Mouse (Mus musculus): ENCODE results near the gene Atp1b1. TPM values are rescaled to one million over a fixed set of nuclear protein-coding genes. Genes with fewer than 3 reads are reported as not detected.

Atp1b1 gene
- polyA plus RNA-seq, 1 experiment from 2014 or later: 29.7 TPM

DNA sequence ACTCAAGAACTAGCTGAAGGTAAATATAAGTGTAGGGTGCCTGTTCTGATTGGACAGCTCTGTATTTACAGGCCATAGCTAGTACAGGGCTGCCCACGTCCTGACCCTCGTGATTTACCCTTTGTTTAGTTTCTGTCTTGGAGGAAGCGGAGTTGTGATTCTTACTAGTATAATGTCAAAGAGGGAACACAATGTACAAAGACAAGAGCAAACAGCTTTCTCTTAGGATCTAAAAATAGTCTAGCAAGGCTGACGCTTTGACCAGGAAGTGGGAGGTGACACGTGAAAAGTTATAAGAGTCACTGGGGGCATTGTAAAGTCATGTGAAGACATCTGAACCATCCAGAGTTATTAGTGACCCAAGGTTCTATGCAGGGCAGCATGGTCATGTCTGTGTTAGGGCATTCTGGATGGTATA, 52.8 kb downstream of the Atp1b1 start:
- H3K36me3 ChIP-seq (replicated peaks): peaks cover 17% of the 10 kb centered on the region

DNA sequence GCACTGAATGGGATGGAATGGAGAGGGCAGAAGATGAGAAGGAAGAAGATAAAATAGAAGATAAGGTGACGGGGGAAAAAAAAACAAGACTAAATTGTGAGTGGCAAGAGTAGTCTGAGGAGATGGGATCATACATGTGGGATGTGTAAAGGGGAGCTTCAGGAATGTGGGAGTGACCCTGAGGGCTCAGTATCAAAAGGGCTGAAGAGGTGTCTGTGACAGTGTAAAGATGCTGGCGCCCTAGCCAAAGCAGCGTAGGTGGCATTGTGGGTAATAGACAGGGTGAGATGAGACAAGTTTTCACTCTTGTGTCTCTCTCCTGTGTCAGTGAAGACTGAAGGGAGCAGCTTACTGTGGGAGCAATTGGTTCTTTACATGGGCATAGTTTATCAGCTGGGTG, 58.6 kb downstream of the Atp1b1 start:
- Histone ChIP-seq H3K4me2 (no peak overlapping the region), H3K4me1 (peaks cover 23% of the 10 kb centered on the region), H3K27me3 (no peaks in the 10 kb centered on the region), H3K4me3 (replicated peaks) (no peak overlapping the region), H3K36me3 (replicated peaks) (peaks cover 17% of the 10 kb centered on the region), H3K27ac (no peak overlapping the region), H3K9ac (no peak overlapping the region), H3K9me3 (0 out of 2 replicates have a peak, but pooled peaks cover 4% of the 10 kb centered on the region)
- 96% methylated on average over 3 of the region's 3 CpGs for WGBS
- no peak for ATAC-seq (ENCODE audit: low FRiP score)

More for the DNA sequence above, 52.8 kb downstream of the Atp1b1 start:
- Histone ChIP-seq H3K4me2 (no peak overlapping the region), H3K4me3 (replicated peaks) (no peak overlapping the region), H3K27me3 (no peaks in the 10 kb centered on the region), H3K27ac (no peak overlapping the region), H3K9me3 (0 out of 2 replicates have a peak, but pooled peaks cover 4% of the 10 kb centered on the region), H3K4me1 (0 out of 2 replicates have a peak, but pooled peaks cover 7% of the 10 kb centered on the region), H3K9ac (no peak overlapping the region)
- WGBS: 79% methylated on average over 5 of the region's 5 CpGs
- ATAC-seq (ENCODE audit: low FRiP score): no peak

DNA sequence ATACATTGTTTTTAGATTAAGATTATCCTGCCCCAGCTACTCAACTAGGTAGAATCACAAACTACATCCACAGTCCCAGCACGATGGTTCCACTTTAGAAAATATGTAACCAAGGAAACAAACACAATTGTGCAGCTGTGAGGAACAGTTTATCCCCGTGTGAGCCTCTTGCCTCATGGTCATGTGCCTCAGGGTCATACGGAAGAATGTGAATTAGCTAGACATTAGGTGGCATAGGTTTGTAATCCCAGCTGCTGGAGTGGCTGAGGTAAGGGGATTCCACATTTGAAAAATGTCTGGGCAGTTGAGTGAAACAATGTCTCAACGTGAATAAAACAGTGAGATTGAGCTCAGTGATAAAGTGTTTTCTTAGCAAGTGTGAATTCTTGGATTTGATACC, 60.5 kb downstream of the Atp1b1 start:
- no peak overlapping the region for H3K27ac ChIP-seq
- H3K27me3 ChIP-seq: no peaks in the 10 kb centered on the region

DNA sequence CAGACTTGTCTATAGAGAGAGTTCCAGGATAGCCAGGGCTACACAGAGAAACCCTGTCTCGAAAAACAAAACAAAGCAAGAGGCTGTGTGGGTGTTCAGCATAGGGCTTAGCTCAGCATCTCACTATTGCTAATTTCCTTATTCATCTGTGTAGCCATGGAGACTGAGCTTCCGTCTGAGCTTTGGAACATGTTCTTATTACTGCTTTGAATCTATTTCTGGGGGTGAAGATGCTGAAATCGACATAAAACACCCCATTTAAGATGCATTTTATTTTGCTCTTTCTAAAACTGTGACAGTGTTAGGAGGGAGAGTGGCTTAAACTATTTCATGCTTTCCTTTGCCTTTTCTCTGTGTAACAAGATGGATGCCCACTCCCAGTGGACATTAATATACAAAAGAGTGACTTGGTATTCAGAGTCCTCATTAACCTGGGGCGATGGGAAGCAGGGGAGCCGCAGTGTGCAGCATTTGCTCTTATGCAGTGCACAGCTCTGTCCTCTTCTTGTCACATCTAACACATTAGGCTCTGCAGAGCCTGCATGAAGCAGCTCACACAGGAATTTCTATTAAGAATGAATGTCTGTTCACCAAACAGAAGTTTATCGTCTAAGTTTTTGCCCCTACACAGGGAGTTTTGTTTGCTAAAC, 62.9 kb downstream of the Atp1b1 start:
- Histone ChIP-seq H3K4me1 (peaks cover 27% of the 10 kb centered on the region), H3K4me3 (replicated peaks) (no peak overlapping the region), H3K27ac (peak overlapping the region; percentile 27; the same call in 1 of the 2 replicates), H3K36me3 (replicated peaks) (no peaks in the 10 kb centered on the region), H3K9me3 (no peaks in the 10 kb centered on the region), H3K4me2 (no peak overlapping the region), H3K27me3 (no peaks in the 10 kb centered on the region), H3K9ac (no peak overlapping the region)
- 32% methylated on average over 6 of the region's 6 CpGs for WGBS
- peak; percentile 77 for ATAC-seq (ENCODE audit: low FRiP score)

More for the DNA sequence above, 60.5 kb downstream of the Atp1b1 start:
- ATAC-seq (ENCODE audit: low FRiP score): no peak
- 0 out of 2 replicates have a peak, but pooled peaks cover 4% of the 10 kb centered on the region for H3K9me3 ChIP-seq
- H3K4me2 ChIP-seq: no peak overlapping the region
- 49% methylated on average over 4 of the region's 4 CpGs for WGBS
- no peak overlapping the region for H3K9ac ChIP-seq
- H3K36me3 ChIP-seq (replicated peaks): peaks cover 8% of the 10 kb centered on the region
- H3K4me3 ChIP-seq (replicated peaks): no peak overlapping the region
- H3K4me1 ChIP-seq: peaks cover 23% of the 10 kb centered on the region

DNA sequence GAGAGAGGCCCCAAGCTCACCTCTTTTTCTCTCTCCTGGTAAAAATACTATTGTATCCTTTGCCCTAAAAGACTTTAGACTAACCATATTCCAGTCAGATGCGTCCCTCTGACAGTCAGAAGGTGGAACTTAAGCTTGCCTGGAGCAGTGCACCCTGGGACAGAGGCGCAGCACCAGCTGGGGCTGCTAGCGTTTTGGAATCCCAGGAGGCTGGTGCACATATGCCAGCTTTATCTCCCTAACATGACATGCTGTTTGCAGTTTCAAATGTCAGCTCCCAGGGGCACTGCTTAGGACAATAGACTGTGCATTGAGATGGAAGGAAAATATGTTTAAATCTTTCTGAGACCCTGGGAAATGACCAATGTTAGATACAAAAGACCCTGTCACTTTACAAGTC, 66.0 kb downstream of the Atp1b1 start:
- H3K27ac ChIP-seq: no peak overlapping the region
- ATAC-seq (ENCODE audit: low FRiP score): peak; percentile 74

DNA sequence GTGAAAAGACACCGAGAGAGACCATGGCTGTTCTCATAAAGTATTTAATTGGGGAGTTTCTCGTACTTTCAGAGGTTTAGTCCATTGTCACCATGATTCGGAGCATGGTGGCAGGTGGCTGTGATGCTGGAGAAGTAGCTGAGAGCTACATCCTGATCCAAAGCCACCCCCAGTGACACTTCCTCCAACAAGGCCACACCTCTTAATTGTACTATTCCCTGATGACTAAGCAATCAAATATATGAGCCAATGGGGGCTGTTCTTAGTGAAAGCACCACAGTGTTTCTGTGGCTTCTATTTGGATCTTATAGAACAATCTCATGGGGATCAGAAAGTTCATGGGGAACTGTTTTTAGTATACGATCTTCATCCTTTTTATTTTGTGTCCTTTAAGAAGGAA, 68.4 kb downstream of the Atp1b1 start:
- no peaks in the 10 kb centered on the region for H3K9me3 ChIP-seq
- H3K4me1 ChIP-seq: peaks cover 5% of the 10 kb centered on the region; the same call in 1 of the 2 replicates
- H3K27ac ChIP-seq: no peak overlapping the region
- H3K27me3 ChIP-seq: no peaks in the 10 kb centered on the region
- WGBS: 89% methylated on average over 4 of the region's 4 CpGs
- ATAC-seq (ENCODE audit: low FRiP score): no peak
- no peak overlapping the region for H3K4me2 ChIP-seq
- 0 out of 2 replicates have a peak, but pooled peaks cover 2% of the 10 kb centered on the region for H3K36me3 ChIP-seq (replicated peaks)
- H3K9ac ChIP-seq: no peak overlapping the region
- H3K4me3 ChIP-seq (replicated peaks): no peak overlapping the region

More for the DNA sequence above, 66.0 kb downstream of the Atp1b1 start:
- no peak overlapping the region for H3K4me3 ChIP-seq (replicated peaks)
- H3K27me3 ChIP-seq: no peaks in the 10 kb centered on the region
- H3K4me2 ChIP-seq: no peak overlapping the region
- no peak overlapping the region for H3K9ac ChIP-seq
- H3K4me1 ChIP-seq: peaks cover 23% of the 10 kb centered on the region
- H3K36me3 ChIP-seq (replicated peaks): 0 out of 2 replicates have a peak, but pooled peaks cover 2% of the 10 kb centered on the region
- 53% methylated on average over 3 of the region's 3 CpGs for WGBS
- H3K9me3 ChIP-seq: no peaks in the 10 kb centered on the region

Other genes starting within 250 kb of the Atp1b1 start
- gene Slc19a2, start 209.3 kb downstream of the Atp1b1 start, polyA plus RNA-seq (2016; fragmentation: Nextera tagmentation; extraction: Ambion mirVana): 10.8 and 11.5 TPM in 2 replicates
- gene Ccdc181, start 182.8 kb downstream of the Atp1b1 start, polyA plus RNA-seq (2016; fragmentation: Nextera tagmentation; extraction: Ambion mirVana): 18.6 and 19.5 TPM in 2 replicates
- 37.0 and 37.1 TPM in 2 replicates for gene Nme7, start 154.2 kb downstream of the Atp1b1 start, polyA plus RNA-seq (2016; fragmentation: Nextera tagmentation; extraction: Ambion mirVana)
- 27.3 and 28.9 TPM in 2 replicates for gene Blzf1, start 150.9 kb downstream of the Atp1b1 start, polyA plus RNA-seq (2016; fragmentation: Nextera tagmentation; extraction: Ambion mirVana)

All from forebrain, embryonic 12.5 days (tissue).